Mouse (Mus musculus) myocyte (in vitro differentiated cells): Measurements from ENCODE around the gene Tpo.

Experiments used
- MAX ChIP-seq: IDR thresholded peaks from one replicate; pipeline ENCODE4 v1.6.1; 2011; ENCODE audit warnings: low read depth, mild to moderate bottlenecking, control low read depth
- MYOG ChIP-seq, 3 experiments: IDR thresholded peaks; one replicate each; pipeline ENCODE4 v1.6.1; 2011; ENCODE audit warnings: control low read depth in 2 of 3, low read depth in 2 of 3, mild to moderate bottlenecking in 2 of 3; ENCODE audit not compliant: insufficient read length in 2 of 3, control insufficient read depth in 1 of 3, insufficient read depth in 1 of 3
- POLR2A ChIP-seq: IDR thresholded peaks from one replicate; pipeline ENCODE4 v1.6.1; 2011; ENCODE audit warnings: low read depth, mild to moderate bottlenecking, control low read depth, moderate library complexity; ENCODE audit not compliant: insufficient read length
- POLR2AphosphoS2 ChIP-seq: IDR thresholded peaks from one replicate; pipeline ENCODE4 v1.6.1; 2011; ENCODE audit warnings: low read depth, control low read depth; ENCODE audit not compliant: insufficient read length
- USF1 ChIP-seq: IDR thresholded peaks from one replicate; pipeline ENCODE4 v1.6.1; 2011; ENCODE audit warnings: low read depth, mild to moderate bottlenecking, control low read depth, moderate library complexity

- TF ChIP-seq MAX (no peak), POLR2A (no peak), POLR2AphosphoS2 (no peak), USF1 (no peak), MYOG (IDR thresholded peaks at IDR 0.05; ENCODE audit: control insufficient read depth in 1 of 3, insufficient read depth in 1 of 3, insufficient read length in 2 of 3, low read depth in 2 of 3) (no peak)
Observed at GRCm38 (mm10) chr12:30020447-30020846, 112.0 kb downstream of the Tpo start.
